ENCODE assay signal across 23 mouse cellular contexts in the genomic region with DNA sequence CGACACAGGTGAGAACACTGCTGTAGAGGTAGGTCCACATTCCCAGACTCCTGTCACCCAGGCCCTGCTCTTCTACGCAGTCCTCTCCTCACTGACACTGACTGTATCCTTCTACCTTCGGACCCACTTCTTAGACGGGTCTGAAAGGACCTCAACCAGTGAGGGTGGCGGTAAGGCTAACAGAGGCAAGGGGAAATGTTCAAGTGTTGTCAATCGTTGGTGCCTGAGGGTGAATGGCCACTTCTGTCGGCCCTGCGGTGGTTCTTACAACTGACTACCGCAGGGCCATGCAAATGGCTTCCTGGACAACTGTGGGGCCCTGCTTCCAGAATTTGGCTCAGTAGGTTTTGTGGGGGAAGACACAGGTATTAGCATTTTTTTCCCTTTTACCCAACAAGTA. TPM values are rescaled to one million over a fixed set of nuclear protein-coding genes. Genes with fewer than 3 reads are reported as not detected.
DNase-seq lines count a peak whose midpoint lies in the region; ATAC-seq and TF ChIP-seq lines count a peak whose summit lies in the region.
"Had no signal": no experiment of that assay in that cellular context is flagged by ENCODE, and none has a peak within 500 bp of the region (broad histone marks: within the 10 kb centered on the region; RNA-seq: fewer than 3 reads in every experiment).

No protein-coding gene starts in this region.

- TF ChIP-seq RAD21 in CH12.LX (IDR thresholded peaks at IDR 0.05; ENCODE audit: low read depth, low read length) = no peak

- WGBS in heart, embryonic 10.5 days = 91% methylated on average over 9 of the region's 9 CpGs
- 87% methylated on average over 9 of the region's 9 CpGs for WGBS in liver, embryonic 13.5 days (ENCODE audit: insufficient replicate concordance)
- WGBS in liver, embryonic 12.5 days (ENCODE audit: insufficient replicate concordance) = 90% methylated on average over 9 of the region's 9 CpGs

- no peaks in the 10 kb centered on the region for H3K27me3 ChIP-seq in heart, embryonic 10.5 days (ENCODE audit: insufficient read depth, poor library complexity, severe bottlenecking)
- H3K27me3 ChIP-seq in liver, embryonic 13.5 days = no peaks in the 10 kb centered on the region
- H3K27me3 ChIP-seq in liver, embryonic 12.5 days (replicated peaks) = no peaks in the 10 kb centered on the region
- H3K27me3 ChIP-seq in CH12.LX (replicated peaks) = no peaks in the 10 kb centered on the region
- H3K27me3 ChIP-seq: embryonic facial prominence, embryonic 12.5 days; forebrain, embryonic 13.5 days; forebrain, embryonic 15.5 days; Patski had no signal

- no peak for TF ChIP-seq CTCF in CH12.LX (conservative IDR thresholded peaks at IDR 0.05 in 1 of 2, IDR thresholded peaks at IDR 0.05 in 1 of 2; ENCODE audit: low read depth in 2 of 2, low read length in 2 of 2)

- TF ChIP-seq EP300 in CH12.LX (IDR thresholded peaks at IDR 0.05; ENCODE audit: low read length) = no peak

- TF ChIP-seq POLR2A in CH12.LX (IDR thresholded peaks at IDR 0.05; ENCODE audit: low read depth, low read length) = no peak

- no peaks in the 10 kb centered on the region for H3K9me3 ChIP-seq in heart, embryonic 10.5 days
- H3K9me3 ChIP-seq in liver, embryonic 13.5 days (replicated peaks) = no peaks in the 10 kb centered on the region
- H3K9me3 ChIP-seq in liver, embryonic 12.5 days (replicated peaks) = no peaks in the 10 kb centered on the region
- no peaks in the 10 kb centered on the region for H3K9me3 ChIP-seq in CH12.LX (replicated peaks; ENCODE audit: low read length)
- H3K9me3 ChIP-seq: embryonic facial prominence, embryonic 10.5 days; embryonic facial prominence, embryonic 12.5 days; forebrain, embryonic 13.5 days; forebrain, embryonic 15.5 days; G1E had no signal

- no peak overlapping the region for H3K27ac ChIP-seq in heart, embryonic 10.5 days
- peak overlapping the region; percentile 10; the same call in 1 of the 2 replicates for H3K27ac ChIP-seq in liver, embryonic 13.5 days
- no peak overlapping the region; the same call in 1 of the 2 replicates for H3K27ac ChIP-seq in liver, embryonic 12.5 days
- H3K27ac ChIP-seq in CH12.LX (ENCODE audit: insufficient read depth, low read depth) = no peak overlapping the region
- H3K27ac ChIP-seq: embryonic facial prominence, embryonic 10.5 days; embryonic facial prominence, embryonic 12.5 days; forebrain, embryonic 13.5 days; forebrain, embryonic 15.5 days had no signal

- no peak overlapping the region for H3K9ac ChIP-seq in liver, embryonic 13.5 days
- H3K9ac ChIP-seq in liver, embryonic 12.5 days = no peak overlapping the region
- no peak overlapping the region for H3K9ac ChIP-seq in CH12.LX (ENCODE audit: insufficient read depth, low read depth)
- H3K9ac ChIP-seq: embryonic facial prominence, embryonic 12.5 days; forebrain, embryonic 13.5 days; forebrain, embryonic 15.5 days had no signal

- no peak for ATAC-seq in liver, embryonic 13.5 days (ENCODE audit: low read depth)
- ATAC-seq in liver, embryonic 12.5 days = no peak
- ATAC-seq: activated CD4-positive, CD25-positive, alpha-beta regulatory T cell, adult 4 months; forebrain, embryonic 13.5 days; forebrain, embryonic 15.5 days; Patski had no signal

- dilution Hi-C loops in CH12.LX (cut with MboI; ENCODE audit: extremely low pct_ligation_motif_present, extremely low pct_unique_long_range_greater_than_20kb, low sequenced_read_pairs) = no loop called here

- peaks cover 12% of the 10 kb centered on the region for H3K4me1 ChIP-seq in heart, embryonic 10.5 days
- H3K4me1 ChIP-seq in liver, embryonic 13.5 days (replicated peaks) = peaks cover 53% of the 10 kb centered on the region
- H3K4me1 ChIP-seq in liver, embryonic 12.5 days = peaks cover 58% of the 10 kb centered on the region
- H3K4me1 ChIP-seq in CH12.LX (ENCODE audit: control insufficient read depth in 1 of 2, insufficient read depth in 2 of 2) = peaks cover 8 to 44% of the 10 kb centered on the region in 2 experiments
- H3K4me1 ChIP-seq: forebrain, embryonic 13.5 days; forebrain, embryonic 15.5 days had no signal

- H3K4me2 ChIP-seq in liver, embryonic 13.5 days = no peak overlapping the region
- no peak overlapping the region for H3K4me2 ChIP-seq in liver, embryonic 12.5 days
- no peak overlapping the region for H3K4me2 ChIP-seq in CH12.LX (ENCODE audit: insufficient read depth, low read depth, poor library complexity, severe bottlenecking)
- H3K4me2 ChIP-seq: embryonic facial prominence, embryonic 12.5 days; forebrain, embryonic 13.5 days; forebrain, embryonic 15.5 days had no signal

- no peak overlapping the region for H3K4me3 ChIP-seq in heart, embryonic 10.5 days
- H3K4me3 ChIP-seq in liver, embryonic 13.5 days (replicated peaks) = no peak overlapping the region
- H3K4me3 ChIP-seq in liver, embryonic 12.5 days = no peak overlapping the region
- no peak overlapping the region for H3K4me3 ChIP-seq in CH12.LX (replicated peaks in 1 of 3; ENCODE audit: low read depth in 2 of 3, low read length in 2 of 3, poor library complexity in 1 of 3)
- H3K4me3 ChIP-seq: embryonic facial prominence, embryonic 10.5 days; embryonic facial prominence, embryonic 12.5 days; forebrain, embryonic 13.5 days; forebrain, embryonic 15.5 days had no signal

- in situ Hi-C loops in CH12.LX (cut with MboI; ENCODE audit: low pct_ligation_motif_present, low pct_unique_long_range_greater_than_20kb, low sequenced_read_pairs) = no loop called here

- no peaks in the 10 kb centered on the region for H3K79me2 ChIP-seq in CH12.LX (replicated peaks; ENCODE audit: control insufficient read depth, extremely low read depth, insufficient read depth, poor library complexity, severe bottlenecking)

- peak; percentile 62 for DNase-seq in heart, embryonic 10.5 days (ENCODE audit: low spot score)
- DNase-seq in heart, adult 9 months (ENCODE audit: low spot score in 2 of 2) = no peak
- no peak for DNase-seq in liver, embryonic 13.5 days
- peak; percentile 7 to 12 for DNase-seq in spleen, postnatal 10 days (ENCODE audit: low spot score in 2 of 2)
- no peak for DNase-seq in spleen, adult 12 weeks (ENCODE audit: low spot score)
- DNase-seq in CH12.LX (ENCODE audit: extremely low read depth) = peak; percentile 29
- no peak for DNase-seq in right cerebral cortex, postnatal 36 days (ENCODE audit: low spot score in 2 of 2)
- DNase-seq: adrenal gland, adult 8-10 months; adrenal gland, postnatal 14 days; adrenal gland, postnatal 36 days; cerebellum, adult 11-12 months; cerebellum, adult 2 months; cerebellum, adult 9-10 months; cerebellum, postnatal 10 days; cerebellum, postnatal 25 days had no signal

- H3K36me3 ChIP-seq in heart, embryonic 10.5 days = peaks cover 42% of the 10 kb centered on the region
- peaks cover 45% of the 10 kb centered on the region for H3K36me3 ChIP-seq in liver, embryonic 13.5 days
- peaks cover 60% of the 10 kb centered on the region for H3K36me3 ChIP-seq in liver, embryonic 12.5 days
- H3K36me3 ChIP-seq in CH12.LX (replicated peaks in 1 of 2; ENCODE audit: control insufficient read depth in 1 of 2, insufficient read depth in 1 of 2, low read length in 1 of 2) = peaks cover 24 to 60% of the 10 kb centered on the region in 2 experiments

TF ChIP-seq in CH12.LX, 34 proteins besides CTCF, POLR2A, EP300 and RAD21:
- no peak for TF ChIP-seq CHD1 (IDR thresholded peaks at IDR 0.05; ENCODE audit: low read depth, low read length)
- 0 out of 2 replicates have a peak, but pooled peaks have one; percentile 13 for TF ChIP-seq ZNF384 (IDR thresholded peaks at IDR 0.05; ENCODE audit: low read depth, low read length)

RNA-seq across cellular contexts. Expression of a gene that starts 32.5 kb away (rescaled TPM):
- polyA plus RNA-seq in heart, embryonic 10.5 days (2016; fragmentation: Nextera tagmentation; extraction: Ambion mirVana) = 99.9 and 114 TPM in 2 replicates
- polyA plus RNA-seq in liver, embryonic 13.5 days (2015; fragmentation: Nextera tagmentation; extraction: Ambion mirVana) = 88.0 and 103 TPM in 2 replicates
- polyA plus RNA-seq in liver, embryonic 12.5 days (2016; fragmentation: Nextera tagmentation; extraction: Ambion mirVana) = 88.6 and 88.7 TPM in 2 replicates
- total RNA-seq in CH12.LX (2012; rRNA removed) (52.0 and 58.4 TPM in 2 replicates), CH12.LX (2014; rRNA removed) (112 and 115 TPM in 2 replicates)
- 171 and 189 TPM in 2 replicates for polyA plus RNA-seq in CH12.LX (2012; ENCODE audit: insufficient read length, low read depth)

Comparison
In these comparisons a context has a peak if more than half of its experiments do, and no peak if none do; other contexts are left out.
1. DNase-seq: peak in heart, embryonic 10.5 days (single experiment), spleen, postnatal 10 days (2 of 2) and CH12.LX (single experiment); none in heart, adult 9 months (0 of 2), liver, embryonic 13.5 days (single experiment), spleen, adult 12 weeks (single experiment) and right cerebral cortex, postnatal 36 days (0 of 2).